Mouse (Mus musculus): ENCODE measurements around the gene Adgrf1. TPM values are rescaled to one million over a fixed set of nuclear protein-coding genes. Genes with fewer than 3 reads are reported as not detected.

The Adgrf1 gene
- polyA plus RNA-seq, 1 experiment from 2014 or later = 1.4 TPM

DNA sequence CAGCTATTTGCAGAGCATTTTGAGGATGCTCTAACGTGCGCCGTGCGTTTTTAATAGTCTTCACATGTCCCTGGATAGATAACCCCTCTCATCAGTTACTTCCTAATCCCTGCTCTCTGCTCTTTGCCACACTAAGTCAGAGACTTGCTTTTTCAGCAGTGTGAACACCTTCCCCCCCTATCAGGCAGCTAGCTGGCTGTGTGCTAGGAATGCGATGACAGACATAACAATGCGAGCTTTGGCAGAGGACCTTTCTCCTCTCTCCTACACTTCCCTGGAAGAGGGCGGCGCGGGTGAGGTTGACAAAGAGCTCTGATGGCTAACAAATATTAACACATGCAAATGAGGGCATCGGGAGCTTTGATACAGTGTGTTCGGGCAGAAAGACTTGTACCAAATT, 92.2 kb downstream of the Adgrf1 start:
- no peak overlapping the region for H3K9ac ChIP-seq (ENCODE audit: low read depth, low read length)
- no peaks in the 10 kb centered on the region for H3K36me3 ChIP-seq (ENCODE audit: insufficient read depth, low read length)
- H3K9me3 ChIP-seq (replicated peaks; ENCODE audit: low read length) = no peaks in the 10 kb centered on the region
- 0 out of 2 replicates have a peak overlapping the region, but pooled peaks have one; percentile 1 for H3K27ac ChIP-seq
- 0 out of 2 replicates have a peak overlapping the region, but pooled peaks have one; percentile 1 for H3K4me3 ChIP-seq (replicated peaks; ENCODE audit: low read depth, low read length)
- no peak for TF ChIP-seq CTCF (IDR thresholded peaks at IDR 0.05; ENCODE audit: low read depth)
- 54% methylated on average over 11 of the region's 11 CpGs for WGBS
- H3K4me1 ChIP-seq (replicated peaks; ENCODE audit: insufficient read depth, low read length) = peaks cover 12% of the 10 kb centered on the region; the same call in 1 of the 2 replicates
- ATAC-seq (replicated peaks; ENCODE audit: low FRiP score, low read depth) (peak; percentile 56; the same call in 1 of the 2 replicates), DNase-seq (ENCODE audit: low spot score) (peak; percentile 57)
- H3K4me2 ChIP-seq (ENCODE audit: low read length) = peak overlapping the region; percentile 36
- H3K27me3 ChIP-seq (ENCODE audit: insufficient read depth, low read length) = no peaks in the 10 kb centered on the region

DNA sequence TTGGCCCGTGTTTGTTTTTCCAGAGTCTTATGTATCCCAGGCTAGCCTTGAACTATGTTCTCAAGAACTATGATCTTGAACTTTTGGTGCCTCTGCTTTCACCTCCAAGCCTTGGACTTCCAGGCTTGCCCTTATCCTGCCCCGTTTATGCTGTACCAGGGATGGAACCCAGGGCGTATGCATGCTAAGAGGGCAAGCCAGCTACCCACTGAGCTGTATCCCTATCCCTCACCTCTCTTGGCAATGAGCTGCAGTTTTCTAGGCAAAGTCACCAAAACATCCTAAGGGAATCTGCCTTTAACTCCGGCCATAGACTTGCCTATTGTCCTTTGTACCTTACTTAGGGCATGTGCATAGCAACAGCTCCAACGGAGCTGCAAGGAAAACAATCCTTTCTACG, 92.8 kb downstream of the Adgrf1 start:
- no peaks in the 10 kb centered on the region for H3K27me3 ChIP-seq (ENCODE audit: insufficient read depth, low read length)
- 61% methylated on average over 6 of the region's 6 CpGs for WGBS
- TF ChIP-seq CTCF (IDR thresholded peaks at IDR 0.05; ENCODE audit: low read depth) = no peak
- H3K9me3 ChIP-seq (replicated peaks; ENCODE audit: low read length) = no peaks in the 10 kb centered on the region
- no peak for DNase-seq (ENCODE audit: low spot score)
- no peak for ATAC-seq (replicated peaks; ENCODE audit: low FRiP score, low read depth)
- H3K4me1 ChIP-seq (replicated peaks; ENCODE audit: insufficient read depth, low read length) = peaks cover 12% of the 10 kb centered on the region; the same call in 1 of the 2 replicates
- 0 out of 2 replicates have a peak overlapping the region, but pooled peaks have one; percentile 1 for H3K4me3 ChIP-seq (replicated peaks; ENCODE audit: low read depth, low read length)
- no peaks in the 10 kb centered on the region for H3K36me3 ChIP-seq (ENCODE audit: insufficient read depth, low read length)
- H3K9ac ChIP-seq (ENCODE audit: low read depth, low read length) = no peak overlapping the region
- H3K4me2 ChIP-seq (ENCODE audit: low read length) = peak overlapping the region; percentile 36
- H3K27ac ChIP-seq = 0 out of 2 replicates have a peak overlapping the region, but pooled peaks have one; percentile 1

DNA sequence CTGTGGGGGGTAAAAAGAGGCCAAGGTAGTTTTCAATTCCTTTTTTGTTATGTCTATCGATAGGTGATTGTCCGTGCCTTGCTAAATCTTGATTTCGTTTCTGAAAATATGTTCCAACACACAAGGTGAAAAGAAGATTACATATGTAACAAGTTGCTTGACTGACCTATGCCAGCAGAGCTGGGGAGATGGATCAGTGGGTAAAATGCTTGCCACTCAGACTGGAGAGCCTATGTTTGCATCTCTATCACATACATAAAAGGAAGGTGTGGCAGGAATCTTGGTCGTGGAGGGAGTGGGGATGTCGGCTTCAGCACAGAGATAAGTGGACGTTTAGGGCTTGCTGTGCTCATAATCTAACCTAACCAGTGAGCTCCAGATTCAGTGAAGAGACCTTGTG, 93.8 kb downstream of the Adgrf1 start:
- 73% methylated on average over 6 of the region's 6 CpGs for WGBS
- Histone ChIP-seq H3K4me1 (replicated peaks; ENCODE audit: insufficient read depth, low read length) (0 out of 2 replicates have a peak, but pooled peaks cover 12% of the 10 kb centered on the region), H3K9ac (ENCODE audit: low read depth, low read length) (no peak overlapping the region), H3K4me3 (replicated peaks; ENCODE audit: low read depth, low read length) (no peak overlapping the region), H3K27ac (no peak overlapping the region), H3K27me3 (ENCODE audit: insufficient read depth, low read length) (no peaks in the 10 kb centered on the region), H3K36me3 (ENCODE audit: insufficient read depth, low read length) (no peaks in the 10 kb centered on the region), H3K4me2 (ENCODE audit: low read length) (no peak overlapping the region), H3K9me3 (replicated peaks; ENCODE audit: low read length) (no peaks in the 10 kb centered on the region)
- TF ChIP-seq CTCF (IDR thresholded peaks at IDR 0.05; ENCODE audit: low read depth) = no peak
- no peak for ATAC-seq (replicated peaks; ENCODE audit: low FRiP score, low read depth)
- no peak for DNase-seq (ENCODE audit: low spot score)

DNA sequence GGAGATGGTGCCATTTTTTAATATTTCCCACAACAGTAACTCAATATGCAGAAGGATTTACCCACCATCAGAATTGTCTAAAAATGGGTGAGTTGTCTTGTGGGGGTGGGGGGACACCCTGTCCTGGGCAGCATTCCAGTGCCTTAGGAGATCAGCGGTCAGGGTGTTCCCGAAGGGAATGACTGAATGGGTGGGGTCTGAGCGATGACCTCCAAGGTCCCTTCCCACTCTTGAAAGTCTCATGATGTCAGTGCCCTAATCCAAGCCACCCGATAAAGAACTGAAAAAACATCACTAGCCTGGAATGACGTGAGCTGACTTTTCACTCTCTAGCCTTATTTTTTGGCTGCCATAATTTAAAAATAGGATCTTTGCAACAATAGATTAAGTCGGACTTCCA, 95.2 kb downstream of the Adgrf1 start:
- no peak for ATAC-seq (replicated peaks; ENCODE audit: low FRiP score, low read depth)
- 70% methylated on average over 6 of the region's 6 CpGs for WGBS

DNA sequence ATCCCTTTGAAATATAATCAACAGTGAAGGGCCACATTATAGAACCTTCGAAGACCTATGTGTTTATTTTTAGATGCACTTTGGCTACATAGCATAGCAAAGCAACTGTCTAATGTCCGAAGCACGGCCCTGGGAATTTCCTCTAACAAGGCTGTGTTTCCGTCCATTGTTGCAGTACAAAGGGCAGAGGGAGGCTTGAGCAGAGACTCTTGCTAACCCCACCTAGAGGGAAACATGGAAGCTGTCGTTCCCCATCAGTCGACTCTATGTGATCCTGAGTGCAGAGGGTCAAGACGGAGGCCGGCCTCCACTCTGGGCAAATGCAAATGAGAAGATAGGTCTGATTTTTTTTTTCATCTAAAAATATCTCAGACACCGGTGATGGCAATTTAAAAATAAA, 96.4 kb downstream of the Adgrf1 start:
- Histone ChIP-seq H3K4me3 (replicated peaks; ENCODE audit: low read depth, low read length) (no peak overlapping the region), H3K27ac (no peak overlapping the region), H3K36me3 (ENCODE audit: insufficient read depth, low read length) (no peaks in the 10 kb centered on the region), H3K4me2 (ENCODE audit: low read length) (no peak overlapping the region), H3K9ac (ENCODE audit: low read depth, low read length) (no peak overlapping the region), H3K27me3 (ENCODE audit: insufficient read depth, low read length) (no peaks in the 10 kb centered on the region), H3K9me3 (replicated peaks; ENCODE audit: low read length) (no peaks in the 10 kb centered on the region), H3K4me1 (replicated peaks; ENCODE audit: insufficient read depth, low read length) (0 out of 2 replicates have a peak, but pooled peaks cover 4% of the 10 kb centered on the region)
- 46% methylated on average over 9 of the region's 9 CpGs for WGBS
- no peak for ATAC-seq (replicated peaks; ENCODE audit: low FRiP score, low read depth)
- DNase-seq (ENCODE audit: low spot score) = peak; percentile 73
- no peak for TF ChIP-seq CTCF (IDR thresholded peaks at IDR 0.05; ENCODE audit: low read depth)

More for the DNA sequence above, 95.2 kb downstream of the Adgrf1 start:
- Histone ChIP-seq H3K27me3 (ENCODE audit: insufficient read depth, low read length) (no peaks in the 10 kb centered on the region), H3K36me3 (ENCODE audit: insufficient read depth, low read length) (no peaks in the 10 kb centered on the region), H3K4me3 (replicated peaks; ENCODE audit: low read depth, low read length) (no peak overlapping the region), H3K27ac (peak overlapping the region; percentile 73; the same call in 1 of the 2 replicates), H3K9me3 (replicated peaks; ENCODE audit: low read length) (no peaks in the 10 kb centered on the region), H3K4me1 (replicated peaks; ENCODE audit: insufficient read depth, low read length) (0 out of 2 replicates have a peak, but pooled peaks cover 6% of the 10 kb centered on the region), H3K4me2 (ENCODE audit: low read length) (no peak overlapping the region), H3K9ac (ENCODE audit: low read depth, low read length) (no peak overlapping the region)
- no peak for TF ChIP-seq CTCF (IDR thresholded peaks at IDR 0.05; ENCODE audit: low read depth)
- no peak for DNase-seq (ENCODE audit: low spot score)

GRCm38 (mm10) chr17:43368171-43368576, 98.0 kb downstream of the Adgrf1 start:
- ATAC-seq (replicated peaks; ENCODE audit: low FRiP score, low read depth) = no peak
- Histone ChIP-seq H3K9ac (ENCODE audit: low read depth, low read length) (no peak overlapping the region), H3K36me3 (ENCODE audit: insufficient read depth, low read length) (no peaks in the 10 kb centered on the region), H3K4me2 (ENCODE audit: low read length) (no peak overlapping the region), H3K27me3 (ENCODE audit: insufficient read depth, low read length) (no peaks in the 10 kb centered on the region), H3K4me1 (replicated peaks; ENCODE audit: insufficient read depth, low read length) (0 out of 2 replicates have a peak, but pooled peaks cover 3% of the 10 kb centered on the region), H3K9me3 (replicated peaks; ENCODE audit: low read length) (no peaks in the 10 kb centered on the region), H3K27ac (peak overlapping the region; percentile 69), H3K4me3 (replicated peaks; ENCODE audit: low read depth, low read length) (no peak overlapping the region)
- WGBS = 49% methylated on average over 5 of the region's 5 CpGs
- no peak for TF ChIP-seq CTCF (IDR thresholded peaks at IDR 0.05; ENCODE audit: low read depth)
- no peak for DNase-seq (ENCODE audit: low spot score)

DNA sequence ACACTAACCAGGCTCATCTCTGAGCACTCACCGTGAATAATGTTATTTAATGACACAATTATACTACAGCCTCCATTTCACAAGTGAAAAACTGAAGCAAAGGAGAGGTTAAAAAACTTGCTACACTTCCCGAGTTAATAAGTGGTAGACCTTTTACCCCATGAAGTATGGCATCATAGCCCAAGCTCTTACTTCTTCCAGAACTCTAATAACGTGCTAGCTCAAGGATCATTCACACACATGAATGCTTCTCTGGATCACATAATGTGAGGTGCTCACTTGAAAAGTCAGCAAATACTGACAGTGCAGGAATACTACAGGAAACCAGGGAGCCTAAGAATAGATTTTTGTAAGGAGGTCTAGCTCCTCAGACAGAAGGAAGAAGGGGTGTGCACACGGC, 102.5 kb downstream of the Adgrf1 start:
- Histone ChIP-seq H3K4me3 (replicated peaks; ENCODE audit: low read depth, low read length) (no peak overlapping the region), H3K4me1 (replicated peaks; ENCODE audit: insufficient read depth, low read length) (peaks cover 3% of the 10 kb centered on the region; the same call in 1 of the 2 replicates), H3K4me2 (ENCODE audit: low read length) (no peak overlapping the region), H3K36me3 (ENCODE audit: insufficient read depth, low read length) (no peaks in the 10 kb centered on the region), H3K9me3 (replicated peaks; ENCODE audit: low read length) (no peaks in the 10 kb centered on the region), H3K27ac (no peak overlapping the region), H3K27me3 (ENCODE audit: insufficient read depth, low read length) (no peaks in the 10 kb centered on the region), H3K9ac (ENCODE audit: low read depth, low read length) (no peak overlapping the region)
- no peak for ATAC-seq (replicated peaks; ENCODE audit: low FRiP score, low read depth)
- 49% methylated on average over 4 of the region's 4 CpGs for WGBS
- DNase-seq (ENCODE audit: low spot score) = no peak
- TF ChIP-seq CTCF (IDR thresholded peaks at IDR 0.05; ENCODE audit: low read depth) = no peak
